Mouse (Mus musculus): ENCODE data around the gene Mtx1. TPM values are rescaled to one million over a fixed set of nuclear protein-coding genes. Genes with fewer than 3 reads are reported as not detected.

Mtx1 gene
- polyA plus RNA-seq, 1 experiment from 2014 or later = 204 TPM

GRCm38 (mm10) chr3:89250435-89251040 lies 23.6 kb upstream of the Mtx1 start:
- 13% methylated on average over 7 of the region's 7 CpGs for WGBS
- Histone ChIP-seq H3K4me1 (peaks cover 47% of the 10 kb centered on the region), H3K27ac (peak overlapping the region; percentile 29), H3K36me3 (peaks cover 24% of the 10 kb centered on the region), H3K27me3 (ENCODE audit: insufficient read depth, poor library complexity, severe bottlenecking) (peaks cover 13% of the 10 kb centered on the region), H3K4me3 (no peak overlapping the region), H3K9me3 (no peaks in the 10 kb centered on the region)
- DNase-seq (ENCODE audit: low spot score) = no peak

GRCm38 (mm10) chr3:89247466-89247865 lies 20.6 kb upstream of the Mtx1 start:
- Histone ChIP-seq H3K27me3 (ENCODE audit: insufficient read depth, poor library complexity, severe bottlenecking) (peaks cover 37% of the 10 kb centered on the region), H3K4me3 (peak overlapping the region; percentile 77), H3K27ac (0 out of 2 replicates have a peak overlapping the region, but pooled peaks have one; percentile 92), H3K36me3 (peaks cover 24% of the 10 kb centered on the region), H3K9me3 (no peaks in the 10 kb centered on the region), H3K4me1 (peaks cover 69% of the 10 kb centered on the region)
- 81% methylated on average over 4 of the region's 4 CpGs for WGBS
- DNase-seq (ENCODE audit: low spot score) = no peak

- no peaks in the 10 kb centered on the region for H3K9me3 ChIP-seq
- peaks cover 60% of the 10 kb centered on the region for H3K4me1 ChIP-seq
- peaks cover 24% of the 10 kb centered on the region for H3K36me3 ChIP-seq
- peak; percentile 97 for DNase-seq (ENCODE audit: low spot score)
- under 1% methylated on average over 42 of the region's 42 CpGs for WGBS
- peak within 1 kb of the TSS; percentile 92 for H3K27ac ChIP-seq
- H3K27me3 ChIP-seq (ENCODE audit: insufficient read depth, poor library complexity, severe bottlenecking) = peaks cover 28% of the 10 kb centered on the region
- peak within 1 kb of the TSS; percentile 77 for H3K4me3 ChIP-seq
These were observed 19.6 kb upstream of the Mtx1 start, which contains the start of gene Trim46 for GRCm38 (mm10) chr3:89246261-89247100. Gene Trim46, minus strand, starts transcription at chr3:89246309.

GRCm38 (mm10) chr3:89245688-89246171 lies 18.8 kb upstream of the Mtx1 start, which contains the start of gene Krtcap2:
Gene Krtcap2, plus strand, starts transcription at chr3:89245966.
- Histone ChIP-seq H3K4me3 (peak within 1 kb of the TSS; percentile 77), H3K4me1 (peaks cover 52% of the 10 kb centered on the region), H3K27ac (peak within 1 kb of the TSS; percentile 92), H3K36me3 (peaks cover 24% of the 10 kb centered on the region), H3K27me3 (ENCODE audit: insufficient read depth, poor library complexity, severe bottlenecking) (peaks cover 26% of the 10 kb centered on the region), H3K9me3 (no peaks in the 10 kb centered on the region)
- DNase-seq (ENCODE audit: low spot score) = no peak
- WGBS = 5% methylated on average over 20 of the region's 20 CpGs

GRCm38 (mm10) chr3:89244982-89245687 lies 18.2 kb upstream of the Mtx1 start:
- H3K36me3 ChIP-seq = peaks cover 24% of the 10 kb centered on the region
- H3K27ac ChIP-seq = peak overlapping the region; percentile 38
- peak overlapping the region; percentile 77 for H3K4me3 ChIP-seq
- WGBS = under 1% methylated on average over 22 of the region's 26 CpGs
- DNase-seq (ENCODE audit: low spot score) = no peak
- H3K27me3 ChIP-seq (ENCODE audit: insufficient read depth, poor library complexity, severe bottlenecking) = peaks cover 26% of the 10 kb centered on the region
- no peaks in the 10 kb centered on the region for H3K9me3 ChIP-seq
- H3K4me1 ChIP-seq = peaks cover 46% of the 10 kb centered on the region

GRCm38 (mm10) chr3:89244158-89244981 lies 17.5 kb upstream of the Mtx1 start:
- WGBS = 10% methylated on average over 25 of the region's 25 CpGs
- H3K4me3 ChIP-seq = peak overlapping the region; percentile 77
- peak overlapping the region; percentile 48; the same call in 1 of the 2 replicates for H3K27ac ChIP-seq
- H3K27me3 ChIP-seq (ENCODE audit: insufficient read depth, poor library complexity, severe bottlenecking) = peaks cover 26% of the 10 kb centered on the region
- H3K9me3 ChIP-seq = no peaks in the 10 kb centered on the region
- peaks cover 20% of the 10 kb centered on the region for H3K36me3 ChIP-seq
- DNase-seq (ENCODE audit: low spot score) = no peak
- H3K4me1 ChIP-seq = peaks cover 44% of the 10 kb centered on the region

GRCm38 (mm10) chr3:89243609-89244008 lies 16.7 kb upstream of the Mtx1 start:
- DNase-seq (ENCODE audit: low spot score) = no peak
- peaks cover 28% of the 10 kb centered on the region for H3K27me3 ChIP-seq (ENCODE audit: insufficient read depth, poor library complexity, severe bottlenecking)
- H3K4me1 ChIP-seq = peaks cover 48% of the 10 kb centered on the region
- peak overlapping the region; percentile 38 for H3K4me3 ChIP-seq
- WGBS = 13% methylated on average over 14 of the region's 14 CpGs
- H3K36me3 ChIP-seq = peaks cover 13% of the 10 kb centered on the region
- H3K9me3 ChIP-seq = no peaks in the 10 kb centered on the region
- peak overlapping the region; percentile 48 for H3K27ac ChIP-seq

- peaks cover 47% of the 10 kb centered on the region for H3K4me1 ChIP-seq
- H3K4me3 ChIP-seq = no peak overlapping the region
- H3K27me3 ChIP-seq (ENCODE audit: insufficient read depth, poor library complexity, severe bottlenecking) = peaks cover 34% of the 10 kb centered on the region
- H3K36me3 ChIP-seq = peaks cover 6% of the 10 kb centered on the region; the same call in 1 of the 2 replicates
- H3K9me3 ChIP-seq = no peaks in the 10 kb centered on the region
- 74% methylated on average over 9 of the region's 9 CpGs for WGBS
- DNase-seq (ENCODE audit: low spot score) = no peak
- H3K27ac ChIP-seq = no peak overlapping the region
These were observed 15.5 kb upstream of the Mtx1 start for GRCm38 (mm10) chr3:89242331-89242895.

- H3K4me3 ChIP-seq = no peak overlapping the region
- 72% methylated on average over 12 of the region's 12 CpGs for WGBS
- H3K4me1 ChIP-seq = peaks cover 17% of the 10 kb centered on the region
- H3K36me3 ChIP-seq = peaks cover 7% of the 10 kb centered on the region; the same call in 1 of the 2 replicates
- H3K27ac ChIP-seq = peak overlapping the region; percentile 23; the same call in 1 of the 2 replicates
- peaks cover 30% of the 10 kb centered on the region for H3K27me3 ChIP-seq (ENCODE audit: insufficient read depth, poor library complexity, severe bottlenecking)
- DNase-seq (ENCODE audit: low spot score) = no peak
- H3K9me3 ChIP-seq = no peaks in the 10 kb centered on the region
These were observed 11.6 kb upstream of the Mtx1 start for GRCm38 (mm10) chr3:89238494-89238893.

- no peak for DNase-seq (ENCODE audit: low spot score)
- H3K27ac ChIP-seq = no peak overlapping the region
- H3K36me3 ChIP-seq = peaks cover 7% of the 10 kb centered on the region; the same call in 1 of the 2 replicates
- H3K27me3 ChIP-seq (ENCODE audit: insufficient read depth, poor library complexity, severe bottlenecking) = peaks cover 34% of the 10 kb centered on the region
- no peaks in the 10 kb centered on the region for H3K9me3 ChIP-seq
- no peak overlapping the region for H3K4me3 ChIP-seq
- peaks cover 16% of the 10 kb centered on the region for H3K4me1 ChIP-seq
- WGBS = 90% methylated on average over 21 of the region's 21 CpGs
These were observed 10.8 kb upstream of the Mtx1 start for GRCm38 (mm10) chr3:89237682-89238081.

GRCm38 (mm10) chr3:89236516-89236915 lies 9.6 kb upstream of the Mtx1 start:
- WGBS = 81% methylated on average over 10 of the region's 10 CpGs
- H3K36me3 ChIP-seq = peaks cover 7% of the 10 kb centered on the region; the same call in 1 of the 2 replicates

More at GRCm38 (mm10) chr3:89236516-89236915, 9.6 kb upstream of the Mtx1 start:
- H3K27me3 ChIP-seq (ENCODE audit: insufficient read depth, poor library complexity, severe bottlenecking) = peaks cover 46% of the 10 kb centered on the region
- H3K9me3 ChIP-seq = no peaks in the 10 kb centered on the region
- no peak overlapping the region for H3K4me3 ChIP-seq
- peaks cover 16% of the 10 kb centered on the region for H3K4me1 ChIP-seq
- no peak for DNase-seq (ENCODE audit: low spot score)
- no peak overlapping the region for H3K27ac ChIP-seq

All from heart, embryonic 10.5 days (tissue).